Mouse (Mus musculus) hindbrain, embryonic 14.5 days (tissue): ENCODE measurements at regions not wholly inside any gene's neighbourhood (a gene's known extent, or its start where the extent isn't known, plus 50 kb on each side); places are given as distances from the start of the nearest gene placed in this dataset. TPM values are rescaled to one million over a fixed set of nuclear protein-coding genes. Genes with fewer than 3 reads are reported as not detected.

Experiments used
- microRNA counts: library from miRNA; unstranded; fragments of <30 nt; microRNA quantifications from one replicate; lab custom pipeline; 2016
- microRNA-seq: library from miRNA; unstranded; fragments of <30 nt; microRNA quantifications from one replicate; pipeline ENCODE4, GENCODE M21; 2016

MicroRNAs in the stretch of these regions (microRNA counts, 519-probe panel; counts per million panel counts)
- not detected for microRNA mmu-miR-205 (lab: Ali Mortazavi, UCI)

Small RNA genes in the stretch of these regions (microRNA-seq; reads per million reads assigned to microRNA genes)
- 37.0 reads per million, percentile 40 among the genes with 10 or more reads in this experiment for gene Mir205
